Comparison of ENCODE assay signal across 1 mouse cellular context in genomic region chr19:18673116-18673515, GRCm38 (mm10).
TF ChIP-seq lines count a peak whose summit lies in the region.

No protein-coding gene starts in this region.

TF ChIP-seq in CH12.LX, 34 proteins besides CTCF, POLR2A, EP300 and RAD21 (continued from another document):
- no peak for TF ChIP-seq IRF4 (IDR thresholded peaks at IDR 0.05; ENCODE audit: low read depth, low read length)
- no peak for TF ChIP-seq ZNF384 (IDR thresholded peaks at IDR 0.05; ENCODE audit: low read depth, low read length)
- TF ChIP-seq BHLHE40 (IDR thresholded peaks at IDR 0.05; ENCODE audit: low read depth, low read length): no peak
- no peak for TF ChIP-seq MEF2A (IDR thresholded peaks at IDR 0.05; ENCODE audit: borderline replicate concordance, low read depth, low read length)
- TF ChIP-seq MXI1 (IDR thresholded peaks at IDR 0.05; ENCODE audit: low read depth, low read length): no peak
- no peak for TF ChIP-seq USF1 (IDR thresholded peaks at IDR 0.05; ENCODE audit: low read depth, low read length)
- TF ChIP-seq POLR2AphosphoS2 (IDR thresholded peaks at IDR 0.05; ENCODE audit: low read depth, low read length): no peak
- TF ChIP-seq TBP (conservative IDR thresholded peaks at IDR 0.05; ENCODE audit: low read depth, low read length): no peak
- TF ChIP-seq JUND (conservative IDR thresholded peaks at IDR 0.05; ENCODE audit: low read depth, low read length): no peak
- TF ChIP-seq SMC3 (IDR thresholded peaks at IDR 0.05; ENCODE audit: low read depth, low read length): no peak
- no peak for TF ChIP-seq ELF1 (IDR thresholded peaks at IDR 0.05; ENCODE audit: low read depth, low read length)
- TF ChIP-seq MYC (IDR thresholded peaks at IDR 0.05; ENCODE audit: low read depth, low read length): no peak
- TF ChIP-seq ZC3H11A (IDR thresholded peaks at IDR 0.05; ENCODE audit: low read depth, low read length): no peak
- no peak for TF ChIP-seq ZMIZ1 (IDR thresholded peaks at IDR 0.05; ENCODE audit: low read depth, low read length)
- TF ChIP-seq UBTF (IDR thresholded peaks at IDR 0.05; ENCODE audit: low read depth, low read length): no peak
